8 mouse cellular contexts compared by ENCODE assay signal in the genomic region with DNA sequence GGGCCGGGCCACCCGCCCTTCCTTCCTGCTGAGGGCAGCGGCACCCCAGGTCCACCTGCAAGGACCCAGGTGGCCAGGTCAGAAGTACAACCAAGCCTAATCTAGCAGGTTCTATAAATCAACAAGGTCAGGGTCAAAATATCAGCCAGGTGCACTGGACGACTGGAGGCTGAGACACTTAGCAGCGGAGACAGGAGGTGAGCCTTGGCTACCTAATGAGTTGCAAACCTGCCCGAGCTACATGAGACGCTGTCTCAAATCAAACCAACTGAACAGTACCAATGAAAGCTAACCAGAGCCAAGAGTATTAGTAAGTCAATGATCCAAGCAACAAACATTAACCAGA. TPM values are rescaled to one million over a fixed set of nuclear protein-coding genes. Genes with fewer than 3 reads are reported as not detected.
DNase-seq lines count a peak whose midpoint lies in the region; ATAC-seq and TF ChIP-seq lines count a peak whose summit lies in the region.

No protein-coding gene starts in this region.

- H3K36me3 ChIP-seq in heart, embryonic 10.5 days, result no peaks in the 10 kb centered on the region
- no peaks in the 10 kb centered on the region for H3K36me3 ChIP-seq in testis, adult 2 months (ENCODE audit: control insufficient read depth, insufficient read depth, low read length)
- no peaks in the 10 kb centered on the region for H3K36me3 ChIP-seq in limb, embryonic 14.5 days (ENCODE audit: control insufficient read depth, insufficient read depth, low read length)
- no peaks in the 10 kb centered on the region for H3K36me3 ChIP-seq in stomach, embryonic 15.5 days

- WGBS in heart, embryonic 10.5 days, result 20% methylated on average over 7 of the region's 7 CpGs
- 16% methylated on average over 7 of the region's 7 CpGs for WGBS in limb, embryonic 14.5 days
- 32% methylated on average over 7 of the region's 7 CpGs for WGBS in stomach, embryonic 15.5 days

- H3K9ac ChIP-seq in limb, embryonic 14.5 days (ENCODE audit: low read depth, low read length, severe bottlenecking), result peak overlapping the region; percentile 45
- no peak overlapping the region for H3K9ac ChIP-seq in stomach, embryonic 15.5 days

- no peak for DNase-seq in heart, embryonic 10.5 days (ENCODE audit: low spot score)
- DNase-seq in heart, postnatal 36 days, result no peak
- no peak for DNase-seq in testis, postnatal 14 days (ENCODE audit: low spot score)
- DNase-seq in limb, embryonic 14.5 days (ENCODE audit: low spot score), result no peak
- no peak for DNase-seq in gastrocnemius, adult 18-20 months (ENCODE audit: low spot score)
- DNase-seq in thymus, postnatal 0 days (ENCODE audit: low spot score), result no peak

- H3K27me3 ChIP-seq in heart, embryonic 10.5 days (ENCODE audit: insufficient read depth, poor library complexity, severe bottlenecking), result peaks cover 29% of the 10 kb centered on the region
- no peaks in the 10 kb centered on the region for H3K27me3 ChIP-seq in testis, adult 2 months (ENCODE audit: control insufficient read depth, insufficient read depth, low read length)
- H3K27me3 ChIP-seq in limb, embryonic 14.5 days (ENCODE audit: control insufficient read depth, insufficient read depth, low read length), result peaks cover 12% of the 10 kb centered on the region
- peaks cover 11% of the 10 kb centered on the region for H3K27me3 ChIP-seq in stomach, embryonic 15.5 days (replicated peaks)

- H3K4me1 ChIP-seq in heart, embryonic 10.5 days, result peaks cover 67% of the 10 kb centered on the region
- H3K4me1 ChIP-seq in testis, adult 2 months (ENCODE audit: control insufficient read depth, insufficient read depth, low read length), result peaks cover 49% of the 10 kb centered on the region
- peaks cover 35% of the 10 kb centered on the region for H3K4me1 ChIP-seq in limb, embryonic 14.5 days (ENCODE audit: control insufficient read depth, insufficient read depth, low read length)
- H3K4me1 ChIP-seq in stomach, embryonic 15.5 days, result peaks cover 56% of the 10 kb centered on the region

- no peaks in the 10 kb centered on the region for H3K9me3 ChIP-seq in heart, embryonic 10.5 days
- H3K9me3 ChIP-seq in limb, embryonic 14.5 days (ENCODE audit: control insufficient read depth, low read length), result no peaks in the 10 kb centered on the region
- H3K9me3 ChIP-seq in stomach, embryonic 15.5 days, result no peaks in the 10 kb centered on the region

- TF ChIP-seq CTCF in testis, adult 2 months (IDR thresholded peaks at IDR 0.05; ENCODE audit: control insufficient read depth, insufficient read depth, insufficient replicate concordance, low read depth, low read length), result no peak

- intact Hi-C loops in heart, postnatal 36 days (cut with DNase I), result no loop called here

- peak overlapping the region; percentile 91 for H3K4me3 ChIP-seq in heart, embryonic 10.5 days
- peak overlapping the region; percentile 71 for H3K4me3 ChIP-seq in testis, adult 2 months (ENCODE audit: control insufficient read depth, low read depth, low read length)
- H3K4me3 ChIP-seq in limb, embryonic 14.5 days (replicated peaks; ENCODE audit: low read length), result peak overlapping the region; percentile 82
- peak overlapping the region; percentile 61 for H3K4me3 ChIP-seq in stomach, embryonic 15.5 days (replicated peaks)

- no peak for TF ChIP-seq POLR2A in testis, adult 2 months (IDR thresholded peaks at IDR 0.05; ENCODE audit: control insufficient read depth, low read depth, low read length)
- no peak for TF ChIP-seq POLR2A in limb, embryonic 14.5 days (IDR thresholded peaks at IDR 0.05; ENCODE audit: borderline replicate concordance, extremely low read depth, insufficient read depth, insufficient read length)

- no peak for ATAC-seq in limb, embryonic 14.5 days (ENCODE audit: low FRiP score, low read depth)
- no peak for ATAC-seq in stomach, embryonic 15.5 days (ENCODE audit: insufficient read depth, low FRiP score, low read depth)

- H3K27ac ChIP-seq in heart, embryonic 10.5 days, result peak overlapping the region; percentile 94
- no peak overlapping the region for H3K27ac ChIP-seq in testis, adult 2 months (ENCODE audit: control insufficient read depth, insufficient read depth, low read depth, low read length)
- no peak overlapping the region for H3K27ac ChIP-seq in limb, embryonic 14.5 days (replicated peaks; ENCODE audit: low read depth, low read length)
- peak overlapping the region; percentile 92 for H3K27ac ChIP-seq in stomach, embryonic 15.5 days

- peak overlapping the region; percentile 94 for H3K4me2 ChIP-seq in limb, embryonic 14.5 days (replicated peaks; ENCODE audit: low read depth, low read length, severe bottlenecking)
- peak overlapping the region; percentile 85 for H3K4me2 ChIP-seq in stomach, embryonic 15.5 days

RNA-seq across cellular contexts. Expression of gene Sh2b3, which starts 1.7 kb away (rescaled TPM):
- polyA plus RNA-seq in heart, embryonic 10.5 days (2016; fragmentation: Nextera tagmentation; extraction: Ambion mirVana), result 15.3 and 18.2 TPM in 2 replicates
- total RNA-seq in heart, postnatal 36 days (2021), result 10 to 100 TPM; 23.8 to 28.1 TPM
- polyA plus RNA-seq in testis, adult 2 months (2012; rRNA removed), result 95.0 and 105 TPM in 2 replicates
- 24.1 and 34.9 TPM in 2 replicates for polyA plus RNA-seq in limb, embryonic 14.5 days (2012; rRNA removed)
- polyA plus RNA-seq in limb, embryonic 14.5 days (2014; fragmentation: Nextera tagmentation; extraction: Ambion mirVana), result 18.5 and 19.7 TPM in 2 replicates
- polyA plus RNA-seq in stomach, embryonic 15.5 days (2015; fragmentation: Nextera tagmentation; extraction: Ambion mirVana), result 15.7 and 16.0 TPM in 2 replicates
- 10 to 100 TPM; 11.4 to 13.0 TPM for total RNA-seq in gastrocnemius, adult 18-20 months (2021)
- 13.1 and 13.9 TPM in 2 replicates for polyA plus RNA-seq in thymus, postnatal 0 days (2015; fragmentation: Nextera tagmentation; extraction: Ambion mirVana)

RNA-seq across cellular contexts. Expression of gene Pheta1, which starts 9.7 kb away (rescaled TPM):
- 20.1 and 32.4 TPM in 2 replicates for polyA plus RNA-seq in heart, embryonic 10.5 days (2016; fragmentation: Nextera tagmentation; extraction: Ambion mirVana)
- total RNA-seq in heart, postnatal 36 days (2021), result 10 to 100 TPM; 11.6 to 12.6 TPM
- 9.9 and 11.6 TPM in 2 replicates for polyA plus RNA-seq in testis, adult 2 months (2012; rRNA removed)
- 30.1 and 40.2 TPM in 2 replicates for polyA plus RNA-seq in limb, embryonic 14.5 days (2012; rRNA removed)
- polyA plus RNA-seq in limb, embryonic 14.5 days (2014; fragmentation: Nextera tagmentation; extraction: Ambion mirVana), result 21.3 and 28.0 TPM in 2 replicates
- 23.7 and 26.1 TPM in 2 replicates for polyA plus RNA-seq in stomach, embryonic 15.5 days (2015; fragmentation: Nextera tagmentation; extraction: Ambion mirVana)
- total RNA-seq in gastrocnemius, adult 18-20 months (2021), result 1 to 10 TPM; 4.4 to 5.7 TPM
- 14.0 and 15.2 TPM in 2 replicates for polyA plus RNA-seq in thymus, postnatal 0 days (2015; fragmentation: Nextera tagmentation; extraction: Ambion mirVana)

Comparison
In these comparisons a context has a peak if more than half of its experiments do, and no peak if none do; other contexts are left out.
1. H3K27ac ChIP-seq: peak in heart, embryonic 10.5 days (single experiment) and stomach, embryonic 15.5 days (single experiment); none in testis, adult 2 months (single experiment) and limb, embryonic 14.5 days (single experiment).
2. Peak in every context shown above with its lines, with median percentiles within 50 percentile points of each other: H3K4me3 ChIP-seq.